Mouse (Mus musculus) lung, adult 2 months (tissue): Measurements from ENCODE around the gene Btg3.

Experiments used
- CTCF ChIP-seq: fragments of 200-500 bp; IDR thresholded peaks from 2 replicates; pipeline ENCODE4 v1.5.1; 2011; ENCODE audit warnings: mild to moderate bottlenecking, low read length, control low read depth; ENCODE audit not compliant: insufficient read depth
- POLR2A ChIP-seq: fragments of 200-500 bp; IDR thresholded peaks from 2 replicates; pipeline ENCODE4 v1.6.1; 2011; ENCODE audit warnings: low read depth, mild to moderate bottlenecking, control low read depth, low read length, borderline replicate concordance; ENCODE audit errors: extremely low read depth

GRCm38 (mm10) chr16:78372786-78373185 is 4.2 kb downstream of the Btg3 start:
- no peak for TF ChIP-seq CTCF
- TF ChIP-seq POLR2A: no peak
